Mouse (Mus musculus) ovary, postnatal 14 days (tissue): Measurements from ENCODE around the gene 9930111J21Rik2.
"Not testable (repeated sequence)": the region's sequence is repeated elsewhere in the genome, so short reads cannot be mapped to it uniquely, and the experiment has no call there.

Experiments
- DNase-seq: peaks from one replicate; pipeline ENCODE4 v3.0.0; 2022; ENCODE audit warnings: low spot score

Gene 9930111J21Rik2

GRCm38 (mm10) chr11:49051093-49051891 is at the start of gene 9930111J21Rik2:
Gene 9930111J21Rik2 (minus strand): TSS chr11:49051242.
- not testable (repeated sequence) for DNase-seq

GRCm38 (mm10) chr11:49100409-49100808 is 49.4 kb upstream of the 9930111J21Rik2 start:
- no peak for DNase-seq

GRCm38 (mm10) chr11:49095367-49095766 is 44.3 kb upstream of the 9930111J21Rik2 start:
- no peak for DNase-seq

- DNase-seq = no peak
These were observed 43.0 kb upstream of the 9930111J21Rik2 start for GRCm38 (mm10) chr11:49093861-49094660.

GRCm38 (mm10) chr11:49092786-49093185 is 41.7 kb upstream of the 9930111J21Rik2 start:
- DNase-seq = no peak

- no peak for DNase-seq
These were observed 41.1 kb upstream of the 9930111J21Rik2 start for GRCm38 (mm10) chr11:49092053-49092586.

- no peak for DNase-seq
These were observed 40.1 kb upstream of the 9930111J21Rik2 start for GRCm38 (mm10) chr11:49091171-49091570.

GRCm38 (mm10) chr11:49090551-49090950 is 39.5 kb upstream of the 9930111J21Rik2 start:
- no peak for DNase-seq

GRCm38 (mm10) chr11:49089735-49090507 is 38.9 kb upstream of the 9930111J21Rik2 start:
- DNase-seq = no peak

GRCm38 (mm10) chr11:49088990-49089652 is 38.1 kb upstream of the 9930111J21Rik2 start:
- no peak for DNase-seq

GRCm38 (mm10) chr11:49087830-49088616 is 37.0 kb upstream of the 9930111J21Rik2 start:
- no peak for DNase-seq

GRCm38 (mm10) chr11:49086858-49087361 is 35.9 kb upstream of the 9930111J21Rik2 start:
- DNase-seq = no peak

- no peak for DNase-seq
These were observed 33.8 kb upstream of the 9930111J21Rik2 start for GRCm38 (mm10) chr11:49084875-49085274.

- DNase-seq = no peak
These were observed 33.3 kb upstream of the 9930111J21Rik2 start for GRCm38 (mm10) chr11:49084385-49084784.

GRCm38 (mm10) chr11:49083808-49084207 is 32.8 kb upstream of the 9930111J21Rik2 start:
- no peak for DNase-seq

- DNase-seq = no peak
These were observed 32.1 kb upstream of the 9930111J21Rik2 start for GRCm38 (mm10) chr11:49083146-49083545.

GRCm38 (mm10) chr11:49081886-49082285 is 30.8 kb upstream of the 9930111J21Rik2 start:
- no peak for DNase-seq

GRCm38 (mm10) chr11:49081356-49081755 is 30.3 kb upstream of the 9930111J21Rik2 start:
- DNase-seq = no peak

- DNase-seq = no peak
These were observed 29.6 kb upstream of the 9930111J21Rik2 start for GRCm38 (mm10) chr11:49080636-49081035.

GRCm38 (mm10) chr11:49078719-49079118 is 27.7 kb upstream of the 9930111J21Rik2 start:
- DNase-seq = no peak
